Mouse (Mus musculus) lung, embryonic 14.5 days (tissue): ENCODE data around the gene Smok3a. TPM values are rescaled to one million over a fixed set of nuclear protein-coding genes. Genes with fewer than 3 reads are reported as not detected.
"Not testable (repeated sequence)": the region's sequence is repeated elsewhere in the genome, so short reads cannot be mapped to it uniquely, and the experiment has no call there.

Source experiments
- ATAC-seq: fragments of 200-750 bp; cut with Nextera tagmentation; 2 replicates; pipeline ENCODE4 v1.8.0; 2017; ENCODE audit warnings: mild to moderate bottlenecking, moderate TSS enrichment, moderate library complexity; ENCODE audit not compliant: insufficient read depth
- DNase-seq: peaks from one replicate; pipeline ENCODE4 v3.0.0-alpha.2; 2015
- H3K27ac ChIP-seq: fragments of 300-500 bp; sonication (generic); 2 replicates; pipeline ENCODE4 v1.5.1; 2014; ENCODE audit warnings: low read depth, mild to moderate bottlenecking, moderate library complexity
- H3K27me3 ChIP-seq: fragments of 300-500 bp; sonication (generic); 2 replicates; pipeline ENCODE4 v1.6.1; 2014; ENCODE audit warnings: low read length, control low read depth; ENCODE audit not compliant: insufficient read depth
- H3K36me3 ChIP-seq: fragments of 300-500 bp; sonication (generic); 2 replicates; pipeline ENCODE4 v1.6.1; 2014; ENCODE audit warnings: control low read depth; ENCODE audit not compliant: insufficient read depth
- H3K4me1 ChIP-seq: fragments of 300-500 bp; sonication (generic); 2 replicates; pipeline ENCODE4 v1.6.1; 2014; ENCODE audit warnings: antibody characterized with exemption, control low read depth; ENCODE audit not compliant: insufficient read depth
- H3K4me2 ChIP-seq: fragments of 300-500 bp; sonication (generic); 2 replicates; pipeline ENCODE4 v1.6.1; 2014; ENCODE audit warnings: mild to moderate bottlenecking
- H3K4me3 ChIP-seq: fragments of 300-500 bp; sonication (generic); 2 replicates; pipeline ENCODE4 v1.5.1; 2014; ENCODE audit warnings: low read depth, low read length
- H3K9ac ChIP-seq: fragments of 300-500 bp; sonication (generic); 2 replicates; pipeline ENCODE4 v1.6.1; 2014
- H3K9me3 ChIP-seq: fragments of 300-500 bp; sonication (generic); 2 replicates; pipeline ENCODE4 v1.6.1; 2016; ENCODE audit warnings: low read depth, low read length, control low read depth
- CTCF ChIP-seq: IDR thresholded peaks from 2 replicates; pipeline ENCODE4 v1.5.1; 2016; ENCODE audit warnings: antibody characterized with exemption, low read depth
- WGBS: fragments of 180-500 bp; shearing (Covaris S2); extraction: QIAGEN DNeasy Blood & Tissue Kit; methylation state at CpG from one replicate; pipeline ENCODE4 v1.1.7; 2014; 5-methylcytosine and 5-hydroxymethylcytosine counted together
- polyA plus RNA-seq: library from polyadenylated mRNA; unstranded; fragments of >200 nt; fragmentation: Nextera tagmentation; extraction: Ambion mirVana; gene quantifications from 2 replicates; pipeline ENCODE4 v1.2.1, GENCODE M21; 2014

Smok3a gene
- polyA plus RNA-seq, 1 experiment from 2014 or later = not detected

- DNase-seq (peak; percentile 15), ATAC-seq (no peak)
- H3K4me1 ChIP-seq = no peaks in the 10 kb centered on the region
- no peak within 1 kb of the TSS for H3K4me3 ChIP-seq
- H3K9me3 ChIP-seq = no peaks in the 10 kb centered on the region
- no peak within 1 kb of the TSS for H3K9ac ChIP-seq
- H3K27me3 ChIP-seq = no peaks in the 10 kb centered on the region
- no peak within 1 kb of the TSS for H3K4me2 ChIP-seq
- no peak for TF ChIP-seq CTCF
- no peak within 1 kb of the TSS for H3K27ac ChIP-seq
- 60% methylated on average over 4 of the region's 4 CpGs for WGBS
- H3K36me3 ChIP-seq = no peaks in the 10 kb centered on the region
Measured at GRCm38 (mm10) chr5:137981300-137981699, 39.8 kb upstream of the Smok3a start, which contains the start of gene Azgp1. Gene Azgp1, plus strand, starts transcription at chr5:137981520.

GRCm38 (mm10) chr5:137986351-137986750 lies 34.7 kb upstream of the Smok3a start:
- H3K36me3 ChIP-seq = no peaks in the 10 kb centered on the region
- H3K27me3 ChIP-seq = no peaks in the 10 kb centered on the region
- H3K9me3 ChIP-seq = no peaks in the 10 kb centered on the region
- H3K27ac ChIP-seq = no peak overlapping the region
- no peak overlapping the region for H3K4me2 ChIP-seq
- no peaks in the 10 kb centered on the region for H3K4me1 ChIP-seq
- 78% methylated on average over 1 of the region's 1 CpGs for WGBS
- DNase-seq (no peak), ATAC-seq (no peak)
- TF ChIP-seq CTCF = no peak
- no peak overlapping the region for H3K4me3 ChIP-seq
- no peak overlapping the region for H3K9ac ChIP-seq

- no peak for DNase-seq
- H3K27ac ChIP-seq = no peak overlapping the region
- H3K9me3 ChIP-seq = no peaks in the 10 kb centered on the region
- no peak for ATAC-seq
- TF ChIP-seq CTCF = no peak
- no peaks in the 10 kb centered on the region for H3K27me3 ChIP-seq
- no peak overlapping the region for H3K9ac ChIP-seq
- H3K4me3 ChIP-seq = no peak overlapping the region
- 84% methylated on average over 5 of the region's 5 CpGs for WGBS
- no peaks in the 10 kb centered on the region for H3K36me3 ChIP-seq
- no peak overlapping the region for H3K4me2 ChIP-seq
- no peaks in the 10 kb centered on the region for H3K4me1 ChIP-seq
Measured at GRCm38 (mm10) chr5:138009437-138009836, 11.6 kb upstream of the Smok3a start.

GRCm38 (mm10) chr5:138012382-138012781 lies 8.7 kb upstream of the Smok3a start:
- no peak for TF ChIP-seq CTCF
- Histone ChIP-seq H3K4me1 (no peaks in the 10 kb centered on the region), H3K27me3 (no peaks in the 10 kb centered on the region), H3K9ac (no peak overlapping the region), H3K4me2 (no peak overlapping the region), H3K36me3 (no peaks in the 10 kb centered on the region), H3K27ac (no peak overlapping the region), H3K4me3 (no peak overlapping the region), H3K9me3 (no peaks in the 10 kb centered on the region)
- DNase-seq (no peak), ATAC-seq (no peak)
- 80% methylated on average over 5 of the region's 5 CpGs for WGBS

GRCm38 (mm10) chr5:138016530-138016929 lies 4.5 kb upstream of the Smok3a start:
- Histone ChIP-seq H3K36me3 (no peaks in the 10 kb centered on the region), H3K4me2 (no peak overlapping the region), H3K9me3 (no peaks in the 10 kb centered on the region), H3K27ac (no peak overlapping the region), H3K4me3 (no peak overlapping the region), H3K4me1 (no peaks in the 10 kb centered on the region), H3K27me3 (no peaks in the 10 kb centered on the region), H3K9ac (no peak overlapping the region)
- no peak for DNase-seq
- ATAC-seq = no peak
- TF ChIP-seq CTCF = no peak
- 75% methylated on average over 2 of the region's 2 CpGs for WGBS

- no peak for ATAC-seq
- H3K4me1 ChIP-seq = no peaks in the 10 kb centered on the region
- TF ChIP-seq CTCF = no peak
Measured at GRCm38 (mm10) chr5:138016997-138017396, 4.1 kb upstream of the Smok3a start.

GRCm38 (mm10) chr5:138019577-138019976 lies 1.5 kb upstream of the Smok3a start:
- H3K27ac ChIP-seq = not testable (repeated sequence)

More at GRCm38 (mm10) chr5:138016997-138017396, 4.1 kb upstream of the Smok3a start:
- Histone ChIP-seq H3K36me3 (no peaks in the 10 kb centered on the region), H3K4me2 (no peak overlapping the region), H3K4me3 (no peak overlapping the region), H3K27me3 (no peaks in the 10 kb centered on the region), H3K27ac (no peak overlapping the region), H3K9ac (no peak overlapping the region), H3K9me3 (no peaks in the 10 kb centered on the region)
- no peak for DNase-seq

GRCm38 (mm10) chr5:138052894-138053293 lies 31.8 kb downstream of the Smok3a start, which contains the start of gene Smok3c:
Gene Smok3c, plus strand, starts transcription at chr5:138053194.
- H3K27ac ChIP-seq, H3K36me3 ChIP-seq: not testable (repeated sequence)
- no CpG with 5 or more reads among the region's 5 CpGs for WGBS

More at GRCm38 (mm10) chr5:138019577-138019976, 1.5 kb upstream of the Smok3a start:
- not testable (repeated sequence) for H3K27me3 ChIP-seq, H3K9me3 ChIP-seq, H3K4me3 ChIP-seq, H3K4me2 ChIP-seq, ATAC-seq, DNase-seq, H3K36me3 ChIP-seq, H3K4me1 ChIP-seq, H3K9ac ChIP-seq
- 81% methylated on average over 3 of the region's 4 CpGs for WGBS

More at GRCm38 (mm10) chr5:138052894-138053293, 31.8 kb downstream of the Smok3a start, which contains the start of gene Smok3c:
- not testable (repeated sequence) for H3K9me3 ChIP-seq, H3K4me2 ChIP-seq, ATAC-seq, H3K9ac ChIP-seq, H3K4me1 ChIP-seq, H3K4me3 ChIP-seq, H3K27me3 ChIP-seq, DNase-seq
